Mouse (Mus musculus) intestine, embryonic 15.5 days (tissue): ENCODE measurements around the gene Usp28. TPM values are rescaled to one million over a fixed set of nuclear protein-coding genes. Genes with fewer than 3 reads are reported as not detected.

Experiments
- ATAC-seq: fragments of 200-750 bp; cut with Nextera tagmentation; 2 replicates; pipeline ENCODE4 v1.8.0; 2017; ENCODE audit warnings: moderate TSS enrichment, moderate library complexity
- H3K27ac ChIP-seq: fragments of 300-500 bp; sonication (generic); 2 replicates; pipeline ENCODE4 v1.5.1; 2015; ENCODE audit warnings: mild to moderate bottlenecking, inconsistent platforms
- H3K27me3 ChIP-seq: fragments of 300-500 bp; sonication (generic); replicated peaks from 2 replicates; pipeline ENCODE4 v1.6.1; 2015; ENCODE audit warnings: inconsistent platforms
- H3K36me3 ChIP-seq: fragments of 300-500 bp; sonication (generic); 2 replicates; pipeline ENCODE4 v1.6.1; 2015; ENCODE audit warnings: inconsistent platforms
- H3K4me1 ChIP-seq: fragments of 300-500 bp; sonication (generic); replicated peaks from 2 replicates; pipeline ENCODE4 v1.6.1; 2015; ENCODE audit warnings: inconsistent platforms
- H3K4me2 ChIP-seq: fragments of 300-500 bp; sonication (generic); replicated peaks from 2 replicates; pipeline ENCODE4 v1.6.1; 2015; ENCODE audit warnings: mild to moderate bottlenecking, inconsistent platforms
- H3K4me3 ChIP-seq: fragments of 300-500 bp; sonication (generic); replicated peaks from 2 replicates; pipeline ENCODE4 v1.5.1; 2015; ENCODE audit warnings: inconsistent platforms
- H3K9ac ChIP-seq: fragments of 300-500 bp; sonication (generic); 2 replicates; pipeline ENCODE4 v1.6.1; 2015; ENCODE audit warnings: inconsistent platforms
- H3K9me3 ChIP-seq: fragments of 300-500 bp; sonication (generic); 2 replicates; pipeline ENCODE4 v1.6.1; 2016; ENCODE audit warnings: inconsistent platforms
- WGBS: fragments of 180-500 bp; shearing (Covaris S2); methylation state at CpG from one replicate; pipeline ENCODE4 v1.1.7; 2015; 5-methylcytosine and 5-hydroxymethylcytosine counted together
- polyA plus RNA-seq: library from polyadenylated mRNA; unstranded; fragments of >200 nt; fragmentation: Nextera tagmentation; extraction: Ambion mirVana; gene quantifications from 2 replicates; pipeline ENCODE4 v1.2.1, GENCODE M21; 2015

Usp28 gene
- polyA plus RNA-seq, 1 experiment from 2014 or later = 19.2 TPM

GRCm38 (mm10) chr9:48984320-48984844 lies 793 bp upstream of the Usp28 start:
- Histone ChIP-seq H3K36me3 (no peaks in the 10 kb centered on the region), H3K9me3 (no peaks in the 10 kb centered on the region), H3K4me1 (peaks cover 9% of the 10 kb centered on the region; the same call in 1 of the 2 replicates), H3K4me3 (peak overlapping the region; percentile 77), H3K4me2 (peak overlapping the region; percentile 74), H3K27ac (peak overlapping the region; percentile 86), H3K9ac (peak overlapping the region; percentile 60), H3K27me3 (no peaks in the 10 kb centered on the region)
- ATAC-seq = no peak
- WGBS = 20% methylated on average over 8 of the region's 8 CpGs

DNA sequence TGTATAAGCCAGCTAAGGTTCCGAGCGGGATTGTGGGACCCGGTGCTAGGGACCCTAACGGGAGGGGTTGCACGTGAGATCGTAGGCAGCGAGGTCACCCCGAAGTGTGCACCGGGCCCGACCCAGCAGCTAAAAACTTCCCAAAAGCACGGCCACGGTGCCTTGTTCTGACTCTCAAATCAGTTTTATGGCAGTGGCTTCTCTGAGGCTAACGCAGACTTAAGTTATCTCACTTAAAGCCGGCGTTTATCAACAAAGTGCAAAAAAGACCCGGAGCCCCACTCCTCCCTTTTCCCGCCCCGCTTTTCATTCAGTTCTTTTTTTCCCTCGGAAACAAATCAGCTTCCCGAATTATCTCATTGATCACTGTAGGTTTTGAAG lies 523 bp downstream of the Usp28 start:
- under 1% methylated on average over 20 of the region's 20 CpGs for WGBS
- H3K27ac ChIP-seq = peak overlapping the region; percentile 75

DNA sequence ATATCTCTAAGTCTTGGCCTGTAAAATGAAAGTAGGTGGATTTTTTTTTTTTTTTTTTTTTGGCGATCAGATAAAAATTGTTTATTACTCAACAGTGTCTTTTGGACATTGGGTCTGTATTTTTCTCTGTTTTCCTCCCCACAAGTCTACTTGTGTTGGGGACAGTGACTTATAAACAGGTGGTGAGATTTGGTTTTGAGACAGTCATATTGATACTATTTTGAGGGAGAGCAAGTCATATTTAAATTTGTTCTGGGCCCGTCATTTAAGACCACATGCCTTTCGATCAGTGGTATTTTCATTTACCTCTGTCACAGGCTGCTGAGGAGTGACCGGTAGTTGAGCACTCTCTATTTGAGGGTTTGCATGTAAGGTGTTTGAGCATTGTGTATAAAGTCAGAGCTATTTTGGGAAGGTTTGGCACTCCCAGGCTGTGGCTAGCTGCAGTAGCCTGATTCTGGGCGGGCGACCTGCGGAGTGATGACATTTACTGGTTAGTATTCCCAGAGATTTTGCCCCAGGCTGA lies 1.5 kb downstream of the Usp28 start:
- Histone ChIP-seq H3K27me3 (no peaks in the 10 kb centered on the region), H3K4me1 (peaks cover 9% of the 10 kb centered on the region; the same call in 1 of the 2 replicates), H3K9ac (no peak overlapping the region), H3K4me2 (peak overlapping the region; percentile 82), H3K4me3 (no peak overlapping the region), H3K9me3 (no peaks in the 10 kb centered on the region), H3K36me3 (no peaks in the 10 kb centered on the region), H3K27ac (no peak overlapping the region)
- ATAC-seq = no peak
- 36% methylated on average over 7 of the region's 7 CpGs for WGBS

More for the DNA sequence above, 523 bp downstream of the Usp28 start:
- Histone ChIP-seq H3K4me2 (peak overlapping the region; percentile 82), H3K9ac (peak overlapping the region; percentile 75), H3K4me3 (peak overlapping the region; percentile 77), H3K4me1 (peaks cover 9% of the 10 kb centered on the region; the same call in 1 of the 2 replicates), H3K36me3 (no peaks in the 10 kb centered on the region), H3K9me3 (no peaks in the 10 kb centered on the region), H3K27me3 (no peaks in the 10 kb centered on the region)
- no peak for ATAC-seq

DNA sequence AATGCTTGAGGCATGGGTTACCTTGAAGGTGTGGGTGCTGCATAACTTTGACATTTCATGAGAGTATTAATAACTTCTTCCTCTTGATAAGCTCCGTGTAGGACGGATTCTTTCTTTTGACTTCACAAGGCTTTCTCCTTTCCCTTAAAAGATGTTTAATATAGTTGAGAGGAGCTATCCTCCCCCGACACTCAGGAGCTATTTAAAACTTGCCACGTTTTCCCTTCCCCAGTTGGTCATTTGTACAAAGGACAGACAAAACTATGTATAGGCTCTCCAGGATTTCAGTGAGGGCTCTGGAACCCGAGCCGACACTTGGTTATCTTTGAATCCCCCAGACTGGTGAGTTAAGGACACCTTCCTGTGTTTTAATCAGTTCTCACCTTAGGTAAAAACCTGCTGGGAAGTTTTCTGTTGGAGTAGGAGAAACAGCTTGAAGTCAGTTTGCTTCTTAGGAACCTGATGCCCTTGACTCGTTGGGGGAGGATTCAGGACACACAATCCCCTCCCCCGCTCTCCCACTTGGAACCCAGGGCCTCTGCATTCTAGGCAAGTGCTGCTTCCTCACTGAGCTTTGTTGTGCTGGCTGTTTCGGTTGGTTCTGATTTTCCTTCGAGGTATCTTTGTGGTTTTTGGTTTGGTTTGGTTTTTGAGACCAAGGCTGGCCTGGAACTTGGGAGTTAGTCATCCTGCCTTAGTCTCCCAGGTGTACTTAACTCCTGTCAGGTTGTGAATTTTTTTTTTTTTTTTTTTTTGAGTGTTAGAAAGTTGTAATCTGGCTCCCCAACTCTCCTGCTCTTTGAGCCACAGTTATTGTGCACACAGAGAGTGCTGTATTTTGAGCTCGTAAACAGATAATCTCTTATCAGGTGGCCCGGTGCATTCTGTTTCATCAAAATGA lies 2.3 kb downstream of the Usp28 start:
- Histone ChIP-seq H3K4me3 (no peak overlapping the region), H3K36me3 (no peaks in the 10 kb centered on the region), H3K9ac (no peak overlapping the region), H3K27ac (no peak overlapping the region), H3K9me3 (no peaks in the 10 kb centered on the region), H3K27me3 (no peaks in the 10 kb centered on the region), H3K4me1 (peaks cover 9% of the 10 kb centered on the region; the same call in 1 of the 2 replicates), H3K4me2 (peak overlapping the region; percentile 42)
- no peak for ATAC-seq
- 33% methylated on average over 12 of the region's 12 CpGs for WGBS

DNA sequence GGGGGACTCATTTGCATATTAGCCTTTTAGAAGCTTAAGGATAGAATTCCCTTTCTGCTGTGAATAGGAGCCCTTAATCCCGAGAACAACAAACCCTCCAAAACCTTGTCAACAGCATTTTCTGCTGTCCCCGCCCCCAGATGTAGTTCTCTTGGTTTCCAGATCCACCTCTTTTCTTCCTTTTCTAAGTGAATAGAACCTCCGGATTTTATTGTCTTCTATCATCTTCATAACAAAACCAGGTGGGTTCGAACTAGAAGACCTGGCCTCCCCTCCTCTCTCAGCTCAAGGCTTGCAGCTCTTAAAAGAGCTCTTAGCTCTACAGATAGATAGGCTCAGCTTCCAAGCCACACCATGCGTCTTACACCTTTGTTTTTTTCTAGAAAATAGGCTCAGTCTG lies 6.5 kb downstream of the Usp28 start:
- H3K27me3 ChIP-seq = no peaks in the 10 kb centered on the region
- peaks cover 9% of the 10 kb centered on the region; the same call in 1 of the 2 replicates for H3K4me1 ChIP-seq
- H3K9ac ChIP-seq = no peak overlapping the region
- no peak overlapping the region for H3K27ac ChIP-seq
- H3K9me3 ChIP-seq = no peaks in the 10 kb centered on the region
- H3K4me3 ChIP-seq = no peak overlapping the region
- H3K4me2 ChIP-seq = no peak overlapping the region
- WGBS = 83% methylated on average over 5 of the region's 5 CpGs
- ATAC-seq = no peak
- H3K36me3 ChIP-seq = no peaks in the 10 kb centered on the region

GRCm38 (mm10) chr9:48994779-48995178 lies 9.6 kb downstream of the Usp28 start:
- H3K36me3 ChIP-seq = no peaks in the 10 kb centered on the region
- no peak for ATAC-seq
- H3K27ac ChIP-seq = no peak overlapping the region
- H3K27me3 ChIP-seq = no peaks in the 10 kb centered on the region
- H3K4me3 ChIP-seq = no peak overlapping the region
- 89% methylated on average over 7 of the region's 7 CpGs for WGBS
- H3K4me2 ChIP-seq = no peak overlapping the region
- H3K9ac ChIP-seq = no peak overlapping the region
- no peaks in the 10 kb centered on the region for H3K4me1 ChIP-seq
- no peaks in the 10 kb centered on the region for H3K9me3 ChIP-seq

DNA sequence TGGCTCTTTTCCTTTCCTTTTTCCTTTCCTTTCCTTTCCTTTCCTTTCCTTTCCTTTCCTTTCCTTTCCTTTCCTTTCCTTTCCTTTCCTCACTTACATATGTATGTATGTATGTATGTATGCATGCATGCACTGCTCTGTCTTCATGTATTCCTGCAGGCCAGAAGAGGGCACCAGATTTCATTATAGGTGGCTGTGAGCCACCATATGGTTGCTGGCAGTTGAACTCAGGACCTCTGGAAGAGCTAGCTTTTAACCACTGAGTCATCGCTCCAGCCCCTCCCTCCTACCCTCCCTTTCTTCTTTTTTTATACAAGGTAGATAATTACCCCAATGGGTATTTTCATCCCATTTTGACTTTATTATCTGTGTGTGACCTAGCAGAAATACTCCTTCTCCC lies 10.6 kb downstream of the Usp28 start:
- no peaks in the 10 kb centered on the region for H3K4me1 ChIP-seq
- no peak overlapping the region for H3K27ac ChIP-seq
- H3K36me3 ChIP-seq = no peaks in the 10 kb centered on the region
- no peaks in the 10 kb centered on the region for H3K27me3 ChIP-seq
- no peak overlapping the region for H3K4me3 ChIP-seq
- H3K4me2 ChIP-seq = no peak overlapping the region
- no peak for ATAC-seq
- no peak overlapping the region for H3K9ac ChIP-seq
- H3K9me3 ChIP-seq = no peaks in the 10 kb centered on the region
- 97% methylated on average over 1 of the region's 1 CpGs for WGBS

DNA sequence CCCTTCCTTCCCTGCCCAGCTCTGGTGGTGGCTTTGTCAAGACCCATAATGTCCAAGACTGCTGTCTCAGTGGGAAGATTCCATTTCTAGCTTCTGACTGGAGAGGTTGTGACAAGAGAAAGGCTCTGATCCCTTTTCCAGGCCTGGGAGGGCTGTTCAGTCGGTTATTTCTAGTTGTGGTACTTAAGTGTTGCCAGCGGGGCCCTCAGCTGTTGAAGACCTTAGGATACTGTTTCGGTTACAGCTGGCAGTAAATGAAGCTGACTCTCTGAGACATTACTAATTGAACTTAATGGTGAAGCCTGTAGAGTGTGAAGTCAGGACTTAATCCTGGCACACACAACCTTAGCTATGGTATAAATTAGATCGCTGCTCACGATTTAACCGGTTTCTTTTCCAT lies 14.1 kb downstream of the Usp28 start:
- WGBS = 87% methylated on average over 6 of the region's 6 CpGs
- ATAC-seq = no peak
- H3K36me3 ChIP-seq = peaks cover 5% of the 10 kb centered on the region; the same call in 1 of the 2 replicates
- no peaks in the 10 kb centered on the region for H3K9me3 ChIP-seq
- no peak overlapping the region for H3K4me3 ChIP-seq
- no peak overlapping the region for H3K27ac ChIP-seq
- H3K4me2 ChIP-seq = no peak overlapping the region
- no peaks in the 10 kb centered on the region for H3K4me1 ChIP-seq
- no peaks in the 10 kb centered on the region for H3K27me3 ChIP-seq
- H3K9ac ChIP-seq = no peak overlapping the region

GRCm38 (mm10) chr9:49015824-49016223 lies 30.6 kb downstream of the Usp28 start:
- WGBS = 74% methylated on average over 7 of the region's 7 CpGs
- H3K27ac ChIP-seq = no peak overlapping the region
- no peaks in the 10 kb centered on the region for H3K9me3 ChIP-seq
- H3K36me3 ChIP-seq = peaks cover 15% of the 10 kb centered on the region
- H3K4me3 ChIP-seq = no peak overlapping the region
- H3K4me2 ChIP-seq = no peak overlapping the region
- no peak overlapping the region for H3K9ac ChIP-seq
- no peaks in the 10 kb centered on the region for H3K4me1 ChIP-seq
- no peak for ATAC-seq
- no peaks in the 10 kb centered on the region for H3K27me3 ChIP-seq

GRCm38 (mm10) chr9:49021289-49021688 lies 36.1 kb downstream of the Usp28 start:
- Histone ChIP-seq H3K4me1 (no peaks in the 10 kb centered on the region), H3K9me3 (no peaks in the 10 kb centered on the region), H3K27ac (no peak overlapping the region), H3K9ac (no peak overlapping the region), H3K4me3 (no peak overlapping the region), H3K36me3 (peaks cover 7% of the 10 kb centered on the region; the same call in 1 of the 2 replicates), H3K27me3 (no peaks in the 10 kb centered on the region), H3K4me2 (no peak overlapping the region)
- 96% methylated on average over 5 of the region's 5 CpGs for WGBS
- no peak for ATAC-seq

DNA sequence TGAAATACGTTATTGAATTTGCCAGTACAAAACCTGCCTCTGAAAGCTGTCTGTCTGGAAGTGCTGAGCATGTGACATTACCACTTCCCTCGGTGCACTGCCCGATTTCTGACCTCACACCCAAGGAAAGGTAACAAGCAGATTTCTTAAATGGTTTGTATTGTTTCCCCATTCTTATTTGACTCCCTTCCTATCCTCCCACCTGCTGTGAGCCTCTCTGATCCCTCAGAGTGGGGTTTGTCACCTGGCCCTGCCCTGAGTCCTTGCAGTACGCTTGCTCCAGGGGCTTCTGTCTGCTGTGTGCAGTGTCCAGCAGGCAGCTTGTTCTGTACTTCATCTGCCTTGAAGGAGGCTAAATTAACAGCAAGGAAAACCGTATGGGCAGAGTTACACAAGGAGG lies 38.8 kb downstream of the Usp28 start:
- ATAC-seq = no peak
- 85% methylated on average over 5 of the region's 5 CpGs for WGBS
- 0 out of 2 replicates have a peak, but pooled peaks cover 7% of the 10 kb centered on the region for H3K36me3 ChIP-seq
- H3K9me3 ChIP-seq = no peaks in the 10 kb centered on the region
- no peak overlapping the region for H3K27ac ChIP-seq
- H3K9ac ChIP-seq = no peak overlapping the region
- no peak overlapping the region for H3K4me3 ChIP-seq
- no peaks in the 10 kb centered on the region for H3K4me1 ChIP-seq
- H3K4me2 ChIP-seq = no peak overlapping the region
- no peaks in the 10 kb centered on the region for H3K27me3 ChIP-seq

GRCm38 (mm10) chr9:49024529-49024928 lies 39.4 kb downstream of the Usp28 start:
- no peak overlapping the region for H3K4me2 ChIP-seq
- H3K27ac ChIP-seq = no peak overlapping the region
- H3K4me1 ChIP-seq = no peaks in the 10 kb centered on the region
- no peak overlapping the region for H3K4me3 ChIP-seq
- H3K9ac ChIP-seq = no peak overlapping the region
- no peak for ATAC-seq
- H3K9me3 ChIP-seq = no peaks in the 10 kb centered on the region
- H3K27me3 ChIP-seq = no peaks in the 10 kb centered on the region
- WGBS = 86% methylated on average over 2 of the region's 2 CpGs
- 0 out of 2 replicates have a peak, but pooled peaks cover 7% of the 10 kb centered on the region for H3K36me3 ChIP-seq
